Mouse (Mus musculus): ENCODE measurements around the gene Adarb1.

Gene Adarb1

GRCm38 (mm10) chr10:77418138-77418537 is at the start of gene Adarb1:
Adarb1 (minus strand) TSS chr10:77418270.
- DNase-seq (ENCODE audit: low read depth, low spot score), result peak; percentile 97

GRCm38 (mm10) chr10:77467407-77467806 is 49.3 kb upstream of the Adarb1 start:
- no peak for DNase-seq (ENCODE audit: low read depth, low spot score)

- DNase-seq (ENCODE audit: low read depth, low spot score), result no peak
Observed at GRCm38 (mm10) chr10:77465902-77466301, 47.8 kb upstream of the Adarb1 start.

GRCm38 (mm10) chr10:77464181-77464936 is 46.3 kb upstream of the Adarb1 start:
- peak; percentile 52 for DNase-seq (ENCODE audit: low read depth, low spot score)

GRCm38 (mm10) chr10:77461161-77461560 is 43.1 kb upstream of the Adarb1 start:
- no peak for DNase-seq (ENCODE audit: low read depth, low spot score)

GRCm38 (mm10) chr10:77457701-77458100 is 39.6 kb upstream of the Adarb1 start:
- no peak for DNase-seq (ENCODE audit: low read depth, low spot score)

GRCm38 (mm10) chr10:77456507-77456906 is 38.4 kb upstream of the Adarb1 start:
- DNase-seq (ENCODE audit: low read depth, low spot score), result no peak

- DNase-seq (ENCODE audit: low read depth, low spot score), result no peak
Observed at GRCm38 (mm10) chr10:77455251-77456010, 37.4 kb upstream of the Adarb1 start.

- no peak for DNase-seq (ENCODE audit: low read depth, low spot score)
Observed at GRCm38 (mm10) chr10:77454795-77455194, 36.7 kb upstream of the Adarb1 start.

- no peak for DNase-seq (ENCODE audit: low read depth, low spot score)
Observed at GRCm38 (mm10) chr10:77451822-77452221, 33.8 kb upstream of the Adarb1 start.

- no peak for DNase-seq (ENCODE audit: low read depth, low spot score)
Observed at GRCm38 (mm10) chr10:77450159-77450464, 32.0 kb upstream of the Adarb1 start.

- DNase-seq (ENCODE audit: low read depth, low spot score), result no peak
Observed at GRCm38 (mm10) chr10:77449315-77450158, 31.5 kb upstream of the Adarb1 start.

- no peak for DNase-seq (ENCODE audit: low read depth, low spot score)
Observed at GRCm38 (mm10) chr10:77448698-77449247, 30.7 kb upstream of the Adarb1 start.

- no peak for DNase-seq (ENCODE audit: low read depth, low spot score)
Observed at GRCm38 (mm10) chr10:77448209-77448608, 30.1 kb upstream of the Adarb1 start.

- DNase-seq (ENCODE audit: low read depth, low spot score), result peak; percentile 18
Observed at GRCm38 (mm10) chr10:77447755-77448154, 29.7 kb upstream of the Adarb1 start.

GRCm38 (mm10) chr10:77442250-77442649 is 24.2 kb upstream of the Adarb1 start:
- peak; percentile 24 for DNase-seq (ENCODE audit: low read depth, low spot score)

GRCm38 (mm10) chr10:77441812-77442211 is 23.7 kb upstream of the Adarb1 start:
- no peak for DNase-seq (ENCODE audit: low read depth, low spot score)

- DNase-seq (ENCODE audit: low read depth, low spot score), result no peak
Observed at GRCm38 (mm10) chr10:77440841-77441755, 23.0 kb upstream of the Adarb1 start.

GRCm38 (mm10) chr10:77440286-77440685 is 22.2 kb upstream of the Adarb1 start:
- DNase-seq (ENCODE audit: low read depth, low spot score), result no peak

- no peak for DNase-seq (ENCODE audit: low read depth, low spot score)
Observed at GRCm38 (mm10) chr10:77439026-77439425, 21.0 kb upstream of the Adarb1 start.

- no peak for DNase-seq (ENCODE audit: low read depth, low spot score)
Observed at GRCm38 (mm10) chr10:77438021-77438420, 20.0 kb upstream of the Adarb1 start.
